Mouse (Mus musculus) cerebellum, adult 2 months (tissue): ENCODE measurements around the gene Plppr5. TPM values are rescaled to one million over a fixed set of nuclear protein-coding genes. Genes with fewer than 3 reads are reported as not detected.

Source experiments
- DNase-seq, 2 experiments: peaks; one replicate each; pipeline ENCODE4 v3.0.0; 2021
- H3K27ac ChIP-seq: fragments of 200-500 bp; 2 replicates; pipeline ENCODE4 v1.5.1; 2012; ENCODE audit warnings: low read length, control low read depth, inconsistent platforms; ENCODE audit not compliant: insufficient read depth
- H3K27me3 ChIP-seq: fragments of 200-500 bp; 2 replicates; pipeline ENCODE4 v1.6.1; 2012; ENCODE audit warnings: inconsistent platforms, mild to moderate bottlenecking, low read length, moderate library complexity; ENCODE audit not compliant: control insufficient read depth, insufficient read depth
- H3K4me1 ChIP-seq: fragments of 200-500 bp; 2 replicates; pipeline ENCODE4 v1.6.1; 2011; ENCODE audit warnings: low read length; ENCODE audit not compliant: control insufficient read depth, insufficient read depth
- H3K4me3 ChIP-seq: fragments of 200-500 bp; replicated peaks from 2 replicates; pipeline ENCODE3; 2011; ENCODE audit warnings: mild to moderate bottlenecking, low read depth, low read length, control low read depth; ENCODE audit not compliant: insufficient read depth
- CTCF ChIP-seq: fragments of 200-500 bp; IDR thresholded peaks from 2 replicates; pipeline ENCODE4 v1.5.1; 2011; ENCODE audit warnings: low read depth, mild to moderate bottlenecking, control low read depth, low read length, moderate library complexity, borderline replicate concordance; ENCODE audit not compliant: insufficient read depth
- POLR2A ChIP-seq: fragments of 200-500 bp; IDR thresholded peaks from 2 replicates; pipeline ENCODE4 v1.6.1; 2011; ENCODE audit warnings: low read length, control low read depth, borderline replicate concordance; ENCODE audit not compliant: insufficient read depth
- WGBS: fragments of 180-500 bp; shearing (Covaris S2); methylation state at CpG from one replicate; pipeline ENCODE4 v1.1.7; 2018; 5-methylcytosine and 5-hydroxymethylcytosine counted together
- polyA plus RNA-seq: library from polyadenylated mRNA; depleted of rRNA; stranded (reverse); fragments of >200 nt; gene quantifications from 2 replicates; pipeline ENCODE4 v1.2.3, GENCODE M21; 2012; rRNA removed

Gene Plppr5
- polyA plus RNA-seq, 1 experiment = 5.4 TPM

- 67% methylated on average over 3 of the region's 3 CpGs for WGBS
- TF ChIP-seq POLR2A (no peak), CTCF (no peak)
- Histone ChIP-seq H3K27ac (no peak overlapping the region), H3K4me3 (no peak overlapping the region), H3K27me3 (no peaks in the 10 kb centered on the region), H3K4me1 (no peaks in the 10 kb centered on the region)
- no peak for DNase-seq
Observed at GRCm38 (mm10) chr3:117716534-117717280, 142.1 kb downstream of the Plppr5 start.

DNA sequence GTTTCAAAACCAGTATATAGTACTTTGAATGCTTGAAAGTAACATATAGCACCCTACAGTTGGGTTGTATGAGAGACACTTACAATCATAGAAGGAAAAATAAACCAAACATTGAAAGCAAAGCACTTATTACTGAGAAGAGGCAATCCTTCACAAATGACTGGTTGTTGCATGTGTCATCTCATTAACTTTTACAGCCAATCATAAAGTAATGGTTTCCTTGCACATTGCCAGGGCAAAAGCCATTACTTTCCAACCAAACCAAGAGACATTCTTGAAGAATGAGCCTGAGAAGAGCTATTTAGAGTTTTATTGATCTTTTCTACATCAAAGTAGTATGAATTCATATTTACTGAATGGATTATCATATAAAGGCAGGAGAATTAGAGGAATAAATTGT is 148.8 kb downstream of the Plppr5 start:
- H3K4me3 ChIP-seq = no peak overlapping the region
- H3K4me1 ChIP-seq = no peaks in the 10 kb centered on the region
- no peak overlapping the region for H3K27ac ChIP-seq
- no peak for TF ChIP-seq POLR2A
- no peak for DNase-seq
- H3K27me3 ChIP-seq = no peaks in the 10 kb centered on the region

- WGBS = 41% methylated on average over 5 of the region's 5 CpGs
- TF ChIP-seq CTCF (no peak), POLR2A (no peak)
- no peak for DNase-seq
- Histone ChIP-seq H3K4me1 (no peaks in the 10 kb centered on the region), H3K27ac (no peak overlapping the region), H3K4me3 (no peak overlapping the region), H3K27me3 (no peaks in the 10 kb centered on the region)
Observed at GRCm38 (mm10) chr3:117724521-117724920, 149.9 kb downstream of the Plppr5 start.

GRCm38 (mm10) chr3:117725501-117725900 is 150.9 kb downstream of the Plppr5 start:
- H3K4me1 ChIP-seq = no peaks in the 10 kb centered on the region
- no peaks in the 10 kb centered on the region for H3K27me3 ChIP-seq
- TF ChIP-seq POLR2A = no peak
- no peak overlapping the region for H3K4me3 ChIP-seq
- 93% methylated on average over 1 of the region's 1 CpGs for WGBS
- no peak overlapping the region for H3K27ac ChIP-seq
- no peak for DNase-seq

DNA sequence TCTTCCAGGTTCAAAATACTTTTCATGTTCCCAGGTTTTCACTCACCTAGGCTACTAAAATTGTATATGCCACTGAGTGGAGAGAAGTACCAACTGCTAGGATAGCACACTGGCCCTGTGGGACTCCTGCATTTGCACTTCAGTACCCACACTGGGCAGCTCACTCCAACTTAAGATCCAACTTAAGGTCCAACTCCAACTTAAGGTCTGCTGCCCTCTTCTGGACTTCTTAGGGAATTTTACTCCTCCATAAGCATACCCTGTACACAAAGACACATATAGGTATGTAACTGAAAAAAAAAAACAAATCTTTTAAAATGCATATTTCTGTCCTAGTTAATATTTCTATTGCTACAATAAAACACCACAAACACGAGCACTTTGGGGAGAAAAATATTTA is 153.5 kb downstream of the Plppr5 start:
- H3K27me3 ChIP-seq = no peaks in the 10 kb centered on the region
- no peaks in the 10 kb centered on the region for H3K4me1 ChIP-seq
- DNase-seq = no peak
- H3K27ac ChIP-seq = no peak overlapping the region
- WGBS = 83% methylated on average over 1 of the region's 1 CpGs
- H3K4me3 ChIP-seq = no peak overlapping the region
- TF ChIP-seq CTCF (no peak), POLR2A (no peak)

- DNase-seq = no peak
- Histone ChIP-seq H3K4me3 (no peak overlapping the region), H3K27ac (no peak overlapping the region), H3K4me1 (no peaks in the 10 kb centered on the region), H3K27me3 (no peaks in the 10 kb centered on the region)
- no peak for TF ChIP-seq POLR2A
- TF ChIP-seq CTCF = no peak
- WGBS = 34% methylated on average over 9 of the region's 9 CpGs
Observed at GRCm38 (mm10) chr3:117729121-117730072, 154.8 kb downstream of the Plppr5 start.

DNA sequence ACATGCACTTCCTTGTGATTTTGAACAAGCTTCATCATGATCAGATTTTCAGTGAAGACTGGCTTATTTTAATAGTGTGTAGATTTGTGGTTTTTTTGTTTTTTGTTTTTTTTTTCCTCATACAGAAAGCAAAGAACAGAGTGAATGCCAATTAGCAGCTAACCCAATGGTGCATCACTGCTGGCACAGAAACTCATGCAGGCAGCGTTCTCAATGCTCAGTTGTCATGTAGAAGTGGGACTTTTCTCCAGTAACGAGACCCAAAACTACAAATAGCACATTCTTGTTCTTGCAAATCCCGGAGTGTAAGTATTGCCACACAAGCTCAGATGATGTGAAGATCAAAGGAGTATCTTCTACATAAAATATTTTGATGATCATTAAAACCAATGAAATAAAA is 156.9 kb downstream of the Plppr5 start:
- 14% methylated on average over 3 of the region's 3 CpGs for WGBS

DNA sequence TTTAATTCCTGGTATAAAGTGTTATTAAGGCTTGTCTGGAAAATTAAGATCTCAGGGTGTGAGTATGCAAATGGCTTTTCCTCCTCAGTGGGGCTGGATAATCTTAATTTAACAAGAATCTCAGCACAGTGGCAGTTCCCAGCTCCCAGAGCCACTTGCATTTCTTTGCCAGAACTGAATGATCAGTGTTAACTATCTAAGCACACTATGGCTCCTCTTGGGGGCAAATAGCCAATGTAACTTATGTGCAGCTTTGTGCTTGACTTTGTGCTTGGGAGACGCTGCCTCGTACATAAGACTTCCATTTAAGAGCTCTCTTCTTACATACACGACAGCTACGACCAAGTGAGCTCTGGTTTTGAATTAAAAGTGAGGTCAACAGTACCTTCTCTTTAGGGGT is 158.0 kb downstream of the Plppr5 start:
- DNase-seq = no peak
- H3K27ac ChIP-seq = no peak overlapping the region
- TF ChIP-seq POLR2A (no peak), CTCF (no peak)
- H3K4me3 ChIP-seq = no peak overlapping the region
- 54% methylated on average over 4 of the region's 4 CpGs for WGBS
- no peaks in the 10 kb centered on the region for H3K4me1 ChIP-seq
- no peaks in the 10 kb centered on the region for H3K27me3 ChIP-seq

More for the DNA sequence above, 156.9 kb downstream of the Plppr5 start:
- Histone ChIP-seq H3K4me1 (no peaks in the 10 kb centered on the region), H3K4me3 (no peak overlapping the region), H3K27me3 (no peaks in the 10 kb centered on the region), H3K27ac (no peak overlapping the region)
- no peak for DNase-seq
- TF ChIP-seq POLR2A (no peak), CTCF (no peak)

Other genes with a start within 250 kb of the Plppr5 start
- gene Plppr4, start 214.0 kb upstream of the Plppr5 start, polyA plus RNA-seq = 25.3 and 32.0 TPM in 2 replicates